Mouse (Mus musculus): ENCODE results near the gene Dok3. TPM values are rescaled to one million over a fixed set of nuclear protein-coding genes. Genes with fewer than 3 reads are reported as not detected.

The Dok3 gene
- 100 to 1,000 TPM; 326 to 337 TPM for total RNA-seq (2023)

GRCm38 (mm10) chr13:55529198-55529915 is at the start of gene Dok3:
Gene Dok3 (minus strand): TSS chr13:55529296.

GRCm38 (mm10) chr13:55573432-55573831 is 44.3 kb upstream of the Dok3 start, which contains the start of gene Tmed9:
Gene Tmed9 (plus strand): TSS chr13:55573732.

GRCm38 (mm10) chr13:55571027-55571751 is 42.1 kb upstream of the Dok3 start, which contains the start of gene Fam193b:
Gene Fam193b (minus strand): TSS chr13:55571120.

GRCm38 (mm10) chr13:55536194-55537175 is 7.4 kb upstream of the Dok3 start, which contains the start of gene Ddx41:
Gene Ddx41 (minus strand): TSS chr13:55536658.

GRCm38 (mm10) chr13:55513111-55513748 is 15.9 kb downstream of the Dok3 start, which contains the start of gene Pdlim7:
Gene Pdlim7 (minus strand): TSS chr13:55513676.

GRCm38 (mm10) chr13:55487578-55488498 is 41.3 kb downstream of the Dok3 start, which contains the start of gene Dbn1:
Gene Dbn1 (minus strand): TSS chr13:55488111.

Other genes starting within 250 kb of the Dok3 start
- gene Prelid1, start 208.8 kb downstream of the Dok3 start, total RNA-seq (2023): 100 to 1,000 TPM; 196 to 208 TPM
- gene Rab24, start 207.3 kb downstream of the Dok3 start, total RNA-seq (2023): 10 to 100 TPM; 73.9 to 75.8 TPM
- gene Mxd3, start 199.5 kb downstream of the Dok3 start, total RNA-seq (2023): 10 to 100 TPM; 15.2 to 16.0 TPM
- 10 to 100 TPM; 77.1 to 89.8 TPM for gene Lman2, start 166.5 kb downstream of the Dok3 start, total RNA-seq (2023)
- 100 to 1,000 TPM; 106 to 113 TPM for gene Rgs14, start 159.6 kb downstream of the Dok3 start, total RNA-seq (2023)
- gene Slc34a1, start 131.1 kb downstream of the Dok3 start, total RNA-seq (2023): not detected
- gene Pfn3, start 114.1 kb downstream of the Dok3 start, total RNA-seq (2023): not detected
- gene F12, start 102.5 kb downstream of the Dok3 start, total RNA-seq (2023): 1 to 10 TPM; 2.2 TPM
- gene Grk6, start 84.2 kb downstream of the Dok3 start, total RNA-seq (2023): 100 to 1,000 TPM; 211 to 221 TPM
- 10 to 100 TPM in 1 of 2 experiments, 1 to 10 TPM in 1; 8.3 to 10.5 TPM for gene Prr7, start 65.0 kb downstream of the Dok3 start, total RNA-seq (2023)
- under 1 TPM; 0.20 to 0.47 TPM for gene Dbn1, start 41.2 kb downstream of the Dok3 start, total RNA-seq (2023)
- 100 to 1,000 TPM; 107 to 126 TPM for gene Pdlim7, start 15.6 kb downstream of the Dok3 start, total RNA-seq (2023)
- 10 to 100 TPM; 36.1 to 39.6 TPM for gene Ddx41, start 7.4 kb upstream of the Dok3 start, total RNA-seq (2023)
- 10 to 100 TPM; 84.2 to 84.9 TPM for gene Fam193b, start 41.8 kb upstream of the Dok3 start, total RNA-seq (2023)
- 10 to 100 TPM; 61.5 to 73.1 TPM for gene Tmed9, start 44.4 kb upstream of the Dok3 start, total RNA-seq (2023)
- 10 to 100 TPM in 1 of 2 experiments, 1 to 10 TPM in 1; 10.0 to 10.5 TPM for gene B4galt7, start 70.6 kb upstream of the Dok3 start, total RNA-seq (2023)
- 10 to 100 TPM; 11.4 to 12.8 TPM for gene Caml, start 93.7 kb upstream of the Dok3 start, total RNA-seq (2023)
- gene Ddx46, start 105.7 kb upstream of the Dok3 start, total RNA-seq (2023): 10 to 100 TPM; 34.6 to 38.5 TPM
- gene B230219D22Rik, start 163.8 kb upstream of the Dok3 start, total RNA-seq (2023): 10 to 100 TPM; 24.5 to 28.5 TPM
- 10 to 100 TPM; 11.3 to 17.6 TPM for gene Txndc15, start 185.4 kb upstream of the Dok3 start, total RNA-seq (2023)
- gene Pcbd2, start 198.1 kb upstream of the Dok3 start, total RNA-seq (2023): 10 to 100 TPM; 36.2 to 37.8 TPM

Data from neutrophil, adult 59 days (primary cell).